Mouse (Mus musculus): ENCODE measurements around the gene Cox6b1. TPM values are rescaled to one million over a fixed set of nuclear protein-coding genes. Genes with fewer than 3 reads are reported as not detected.

Gene Cox6b1
- total and polyA plus RNA-seq, 2 experiments = 399 to 640 TPM

DNA sequence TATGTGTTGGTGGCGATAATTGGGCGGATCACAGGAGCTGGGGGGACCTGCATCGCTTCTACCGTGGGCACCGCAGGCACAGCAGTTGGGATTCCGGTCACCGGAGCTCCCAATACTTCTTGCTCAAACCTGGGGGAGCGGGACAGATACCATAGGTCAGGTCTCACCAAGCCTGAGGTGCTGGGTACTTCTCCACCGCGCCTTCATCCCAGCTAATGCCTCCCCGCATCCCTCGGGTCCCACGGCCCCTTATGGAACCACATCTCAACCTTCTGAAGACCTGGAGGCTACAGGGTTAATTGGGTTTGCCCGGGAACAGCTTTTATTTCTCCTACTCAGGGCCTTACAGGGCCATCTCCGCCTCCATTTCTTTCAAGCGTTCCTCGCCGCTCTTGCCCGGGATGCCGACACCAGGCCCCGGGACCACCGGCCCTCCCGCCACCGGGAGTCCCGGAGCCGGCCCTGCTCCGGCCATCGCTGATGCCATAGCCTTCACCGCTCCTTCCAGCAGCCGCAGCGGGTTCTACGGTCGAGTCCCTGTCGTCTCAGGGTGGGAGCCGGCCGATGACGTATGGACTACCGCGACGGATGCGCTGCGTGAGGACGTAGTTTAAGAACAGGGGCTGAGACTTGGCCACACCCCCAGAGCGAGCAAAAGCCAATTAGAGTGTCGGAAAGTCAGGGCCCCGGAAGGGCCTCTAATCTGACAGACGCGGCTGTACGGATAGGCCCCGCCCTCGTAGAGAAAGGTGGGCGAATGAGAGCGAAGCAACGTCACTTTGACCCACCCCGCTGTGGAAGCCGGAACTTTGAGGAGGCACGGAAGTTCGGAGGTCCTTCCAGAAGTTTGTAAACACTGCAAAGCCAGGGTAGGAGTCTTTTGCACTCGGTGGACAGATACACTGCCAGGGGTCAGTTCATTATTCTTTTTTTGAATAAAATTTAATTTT is 23.9 kb upstream of the Cox6b1 start, which contains the start of gene Rbm42:
Rbm42 (minus strand) TSS at position 727 of the 950 bp plus-strand sequence.
- peaks cover 28% of the 10 kb centered on the region for H3K36me3 ChIP-seq (ENCODE audit: control insufficient read depth, insufficient read depth, low read length)
- TF ChIP-seq CTCF (IDR thresholded peaks at IDR 0.05; ENCODE audit: low read depth, low read length) (no peak), POLR2A (IDR thresholded peaks at IDR 0.05; ENCODE audit: extremely low read depth, insufficient read depth, low read length) (0 out of 2 replicates have a peak, but pooled peaks have one; percentile 33)

DNA sequence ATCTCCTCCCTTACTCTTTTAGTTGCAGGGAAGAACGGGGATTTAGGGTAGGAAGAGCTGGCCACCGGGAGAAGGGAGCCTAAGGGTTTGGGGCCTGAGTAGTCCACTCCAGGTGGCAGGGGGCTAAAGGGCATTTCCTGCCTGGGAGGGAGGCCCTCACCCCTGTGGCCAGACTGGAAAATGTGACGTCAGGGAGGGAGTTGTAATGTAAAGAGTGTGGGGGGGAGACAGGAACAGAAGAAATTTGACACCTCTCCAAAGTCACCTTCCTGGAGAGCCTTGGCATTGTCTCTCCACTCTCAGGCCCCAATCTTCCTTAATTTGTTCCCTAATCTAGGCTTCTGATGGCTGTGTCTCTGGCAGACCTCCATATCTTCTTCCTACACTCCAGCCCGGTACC is 13.1 kb upstream of the Cox6b1 start:
- TF ChIP-seq CTCF (IDR thresholded peaks at IDR 0.05; ENCODE audit: low read depth, low read length) (no peak), POLR2A (IDR thresholded peaks at IDR 0.05; ENCODE audit: extremely low read depth, insufficient read depth, low read length) (no peak)
- Histone ChIP-seq H3K27ac (replicated peaks; ENCODE audit: insufficient read depth, low read depth, low read length) (no peak overlapping the region), H3K79me2 (ENCODE audit: control insufficient read depth, insufficient read depth, low read length) (no peaks in the 10 kb centered on the region), H3K4me3 (ENCODE audit: insufficient read depth, low read depth, low read length) (no peak overlapping the region), H3K9ac (ENCODE audit: low read depth, low read length) (no peak overlapping the region), H3K27me3 (ENCODE audit: control insufficient read depth, insufficient read depth, low read length) (peaks cover 4% of the 10 kb centered on the region; the same call in 1 of the 2 replicates), H3K36me3 (ENCODE audit: control insufficient read depth, insufficient read depth, low read length) (peaks cover 21% of the 10 kb centered on the region; the same call in 1 of the 2 replicates), H3K4me1 (ENCODE audit: control insufficient read depth, insufficient read depth, low read length) (no peaks in the 10 kb centered on the region)
- WGBS = 54% methylated on average over 4 of the region's 4 CpGs
- DNase-seq (ENCODE audit: extremely low read depth, low read depth, low spot score) = no peak

More for the DNA sequence above, 23.9 kb upstream of the Cox6b1 start, which contains the start of gene Rbm42:
- WGBS = 1% methylated on average over 59 of the region's 59 CpGs
- peaks cover 6% of the 10 kb centered on the region; the same call in 1 of the 2 replicates for H3K79me2 ChIP-seq (ENCODE audit: control insufficient read depth, insufficient read depth, low read length)
- peak; percentile 96 for DNase-seq (ENCODE audit: extremely low read depth, low read depth, low spot score)
- H3K27ac ChIP-seq (replicated peaks; ENCODE audit: insufficient read depth, low read depth, low read length) = peak within 1 kb of the TSS; percentile 35; the same call in 1 of the 2 replicates
- peak within 1 kb of the TSS; percentile 84 for H3K4me3 ChIP-seq (ENCODE audit: insufficient read depth, low read depth, low read length)
- peaks cover 7% of the 10 kb centered on the region; the same call in 1 of the 2 replicates for H3K4me1 ChIP-seq (ENCODE audit: control insufficient read depth, insufficient read depth, low read length)
- peak within 1 kb of the TSS; percentile 88 for H3K9ac ChIP-seq (ENCODE audit: low read depth, low read length)
- H3K27me3 ChIP-seq (ENCODE audit: control insufficient read depth, insufficient read depth, low read length) = no peaks in the 10 kb centered on the region

DNA sequence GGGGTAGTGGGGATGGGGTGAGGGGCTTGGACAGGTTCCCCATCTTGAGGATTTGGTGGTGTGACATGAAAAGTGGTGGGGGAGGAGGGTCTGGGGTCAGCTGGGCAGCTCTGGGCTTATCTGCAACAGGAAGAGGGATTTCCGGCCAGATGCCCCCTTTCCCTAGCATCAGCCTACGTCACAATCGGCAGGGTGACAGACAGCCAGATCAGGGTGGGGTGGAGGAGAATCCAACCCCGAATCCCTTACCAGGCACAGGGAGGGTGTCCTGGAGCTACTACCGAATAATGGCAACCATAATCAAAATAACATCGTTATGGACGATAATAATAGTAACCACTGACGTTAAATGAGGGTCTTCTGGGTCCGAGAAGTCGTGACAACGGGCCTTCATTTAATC is 10.4 kb upstream of the Cox6b1 start:
- Histone ChIP-seq H3K79me2 (ENCODE audit: control insufficient read depth, insufficient read depth, low read length) (no peaks in the 10 kb centered on the region), H3K27me3 (ENCODE audit: control insufficient read depth, insufficient read depth, low read length) (peaks cover 11% of the 10 kb centered on the region; the same call in 1 of the 2 replicates), H3K9ac (ENCODE audit: low read depth, low read length) (no peak overlapping the region), H3K4me3 (ENCODE audit: insufficient read depth, low read depth, low read length) (no peak overlapping the region), H3K4me1 (ENCODE audit: control insufficient read depth, insufficient read depth, low read length) (no peaks in the 10 kb centered on the region), H3K27ac (replicated peaks; ENCODE audit: insufficient read depth, low read depth, low read length) (no peak overlapping the region), H3K36me3 (ENCODE audit: control insufficient read depth, insufficient read depth, low read length) (peaks cover 5% of the 10 kb centered on the region; the same call in 1 of the 2 replicates)
- no peak for TF ChIP-seq CTCF (IDR thresholded peaks at IDR 0.05; ENCODE audit: low read depth, low read length)
- TF ChIP-seq POLR2A (IDR thresholded peaks at IDR 0.05; ENCODE audit: extremely low read depth, insufficient read depth, low read length) = no peak
- WGBS = 52% methylated on average over 11 of the region's 11 CpGs
- DNase-seq (ENCODE audit: extremely low read depth, low read depth, low spot score) = no peak

DNA sequence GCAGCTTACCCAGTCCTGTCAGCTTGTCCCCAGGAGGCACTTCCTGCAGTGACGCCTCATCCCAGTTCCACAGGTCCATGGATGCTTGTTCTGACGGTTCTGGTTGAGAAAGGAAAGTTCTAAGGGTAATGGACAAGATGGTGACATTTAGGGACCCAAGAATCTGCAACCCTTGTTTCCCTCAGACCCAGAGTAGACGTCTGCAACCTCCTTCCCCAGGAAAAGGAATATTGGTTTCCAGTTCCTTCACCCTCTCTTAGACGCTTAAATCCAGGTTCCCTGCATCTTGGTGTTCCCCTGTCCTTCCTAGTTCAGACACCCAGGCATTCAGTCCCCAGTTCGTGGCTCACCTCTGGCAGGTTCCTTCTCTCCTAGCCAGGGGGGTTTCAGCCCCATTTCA is 9.8 kb upstream of the Cox6b1 start, which contains the start of gene Etv2:
Etv2 (minus strand) TSS at position 101 of the 400 bp plus-strand sequence.
- H3K4me1 ChIP-seq (ENCODE audit: control insufficient read depth, insufficient read depth, low read length) = no peaks in the 10 kb centered on the region
- H3K36me3 ChIP-seq (ENCODE audit: control insufficient read depth, insufficient read depth, low read length) = no peaks in the 10 kb centered on the region
- H3K4me3 ChIP-seq (ENCODE audit: insufficient read depth, low read depth, low read length) = no peak within 1 kb of the TSS
- H3K27ac ChIP-seq (replicated peaks; ENCODE audit: insufficient read depth, low read depth, low read length) = no peak within 1 kb of the TSS
- DNase-seq (ENCODE audit: extremely low read depth, low read depth, low spot score) = no peak
- 40% methylated on average over 5 of the region's 5 CpGs for WGBS
- no peaks in the 10 kb centered on the region for H3K79me2 ChIP-seq (ENCODE audit: control insufficient read depth, insufficient read depth, low read length)
- H3K27me3 ChIP-seq (ENCODE audit: control insufficient read depth, insufficient read depth, low read length) = peaks cover 11% of the 10 kb centered on the region; the same call in 1 of the 2 replicates
- TF ChIP-seq POLR2A (IDR thresholded peaks at IDR 0.05; ENCODE audit: extremely low read depth, insufficient read depth, low read length) (no peak), CTCF (IDR thresholded peaks at IDR 0.05; ENCODE audit: low read depth, low read length) (no peak)
- H3K9ac ChIP-seq (ENCODE audit: low read depth, low read length) = no peak within 1 kb of the TSS

- DNase-seq (ENCODE audit: extremely low read depth, low read depth, low spot score) = no peak
- no peaks in the 10 kb centered on the region for H3K36me3 ChIP-seq (ENCODE audit: control insufficient read depth, insufficient read depth, low read length)
- 3% methylated on average over 20 of the region's 20 CpGs for WGBS
- no peaks in the 10 kb centered on the region for H3K4me1 ChIP-seq (ENCODE audit: control insufficient read depth, insufficient read depth, low read length)
- H3K27me3 ChIP-seq (ENCODE audit: control insufficient read depth, insufficient read depth, low read length) = peaks cover 11% of the 10 kb centered on the region; the same call in 1 of the 2 replicates
- H3K79me2 ChIP-seq (ENCODE audit: control insufficient read depth, insufficient read depth, low read length) = no peaks in the 10 kb centered on the region
- H3K4me3 ChIP-seq (ENCODE audit: insufficient read depth, low read depth, low read length) = no peak overlapping the region
- H3K9ac ChIP-seq (ENCODE audit: low read depth, low read length) = no peak overlapping the region
- no peak overlapping the region for H3K27ac ChIP-seq (replicated peaks; ENCODE audit: insufficient read depth, low read depth, low read length)
- TF ChIP-seq POLR2A (IDR thresholded peaks at IDR 0.05; ENCODE audit: extremely low read depth, insufficient read depth, low read length) (no peak), CTCF (IDR thresholded peaks at IDR 0.05; ENCODE audit: low read depth, low read length) (peak; percentile 75)
These were observed 8.7 kb upstream of the Cox6b1 start for GRCm38 (mm10) chr7:30634621-30635020.

Measured in liver, adult 2 months (tissue).